Mouse (Mus musculus) hindbrain, embryonic 12.5 days (tissue): ENCODE measurements at regions not wholly inside any gene's neighbourhood (a gene's known extent, or its start where the extent isn't known, plus 50 kb on each side); places are given as distances from the start of the nearest gene placed in this dataset.

Experiments used
- ATAC-seq: fragments of 200-750 bp; cut with Nextera tagmentation; 2 replicates; pipeline ENCODE4 v1.8.0; 2017; ENCODE audit warnings: moderate TSS enrichment; ENCODE audit not compliant: low FRiP score
- H3K27ac ChIP-seq: fragments of 300-500 bp; sonication (generic); 2 replicates; pipeline ENCODE4 v1.5.1; 2016; ENCODE audit warnings: mild to moderate bottlenecking
- H3K27me3 ChIP-seq: fragments of 300-500 bp; sonication (generic); 2 replicates; pipeline ENCODE4 v1.6.1; 2016; ENCODE audit warnings: mild to moderate bottlenecking
- H3K36me3 ChIP-seq: fragments of 300-500 bp; sonication (generic); 2 replicates; pipeline ENCODE4 v1.6.1; 2016; ENCODE audit warnings: mild to moderate bottlenecking
- H3K4me1 ChIP-seq: fragments of 300-500 bp; sonication (generic); 2 replicates; pipeline ENCODE4 v1.6.1; 2016
- H3K4me2 ChIP-seq: fragments of 300-500 bp; sonication (generic); replicated peaks from 2 replicates; pipeline ENCODE4 v1.6.1; 2016; ENCODE audit warnings: mild to moderate bottlenecking
- H3K4me3 ChIP-seq: fragments of 300-500 bp; sonication (generic); 2 replicates; pipeline ENCODE4 v1.5.1; 2016; ENCODE audit warnings: mild to moderate bottlenecking
- H3K9ac ChIP-seq: fragments of 300-500 bp; sonication (generic); 2 replicates; pipeline ENCODE4 v1.6.1; 2016; ENCODE audit warnings: mild to moderate bottlenecking, moderate library complexity
- H3K9me3 ChIP-seq: fragments of 300-500 bp; sonication (generic); replicated peaks from 2 replicates; pipeline ENCODE4 v1.6.1; 2016; ENCODE audit warnings: mild to moderate bottlenecking
- WGBS: fragments of 180-500 bp; shearing (Covaris S2); methylation state at CpG from one replicate; pipeline ENCODE4 v1.1.7; 2016; 5-methylcytosine and 5-hydroxymethylcytosine counted together

DNA sequence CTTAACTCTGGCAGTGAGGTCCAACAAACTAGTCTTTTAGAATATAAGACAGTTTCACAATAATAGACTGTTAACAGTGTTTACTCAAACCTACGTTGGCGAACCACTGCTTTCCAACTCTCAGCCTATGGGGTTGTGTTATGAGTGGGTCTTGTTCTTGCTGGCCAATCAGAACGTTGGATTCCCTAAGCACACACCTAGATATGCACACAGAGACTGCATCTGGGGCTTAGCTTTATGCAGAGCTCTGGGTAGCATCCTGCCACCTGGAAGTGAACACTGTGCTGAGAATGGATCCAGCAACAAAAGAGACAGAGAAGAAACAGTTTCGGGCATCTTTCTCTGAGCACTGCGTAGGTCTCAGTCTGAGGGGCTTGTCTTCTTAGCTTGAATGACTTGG is 158.0 kb upstream of the N4bp1 start:
- Histone ChIP-seq H3K4me3 (no peak overlapping the region), H3K27ac (no peak overlapping the region), H3K4me2 (no peak overlapping the region), H3K4me1 (peaks cover 8% of the 10 kb centered on the region), H3K9me3 (no peaks in the 10 kb centered on the region), H3K9ac (no peak overlapping the region), H3K36me3 (no peaks in the 10 kb centered on the region), H3K27me3 (peaks cover under 1% of the 10 kb centered on the region)
- 80% methylated on average over 5 of the region's 5 CpGs for WGBS
- ATAC-seq: no peak

DNA sequence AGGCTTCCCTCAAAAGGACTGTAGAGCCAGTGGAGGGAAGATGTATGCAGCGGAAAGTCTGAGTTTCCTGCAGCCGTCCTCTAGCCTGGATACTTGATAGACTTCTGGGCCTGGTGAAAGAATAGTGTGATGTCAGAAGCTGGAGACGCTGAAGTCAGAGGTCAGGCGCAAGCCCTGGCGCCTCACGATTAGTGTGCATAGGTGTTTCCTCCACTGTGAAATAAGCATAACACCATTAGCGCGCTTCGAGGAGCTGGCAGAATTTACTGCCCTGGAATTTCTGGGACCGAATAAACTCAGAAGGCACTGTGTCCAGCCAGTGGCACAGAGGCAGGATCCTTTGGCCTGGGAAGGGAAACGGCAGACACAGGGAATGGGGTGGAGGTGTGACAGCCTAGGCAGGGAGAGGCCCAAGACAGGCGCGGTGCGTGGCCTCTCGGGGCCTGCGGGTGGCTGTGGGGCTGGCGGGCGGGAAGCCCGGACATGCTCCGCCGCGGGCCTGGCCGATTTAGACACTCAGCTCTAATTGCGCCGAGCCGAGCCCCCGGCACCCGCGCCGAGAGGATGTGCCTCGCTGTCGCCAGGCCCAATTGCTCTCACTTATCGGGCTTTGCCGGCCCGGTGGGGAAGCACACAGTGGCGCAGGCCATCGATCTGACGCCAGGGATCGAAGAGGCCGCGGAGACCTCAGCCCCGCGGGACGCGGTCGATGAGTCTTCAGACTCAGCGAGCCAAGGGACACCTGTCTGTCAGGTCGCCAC is 152.7 kb upstream of the N4bp1 start:
- Histone ChIP-seq H3K9me3 (no peaks in the 10 kb centered on the region), H3K27me3 (peaks cover 8% of the 10 kb centered on the region), H3K9ac (peak overlapping the region; percentile 64), H3K4me1 (peaks cover 14% of the 10 kb centered on the region), H3K4me2 (peak overlapping the region; percentile 93), H3K4me3 (peak overlapping the region; percentile 38), H3K36me3 (no peaks in the 10 kb centered on the region), H3K27ac (0 out of 2 replicates have a peak overlapping the region, but pooled peaks have one; percentile 8)
- peak; percentile 38 for ATAC-seq
- 3% methylated on average over 48 of the region's 48 CpGs for WGBS

DNA sequence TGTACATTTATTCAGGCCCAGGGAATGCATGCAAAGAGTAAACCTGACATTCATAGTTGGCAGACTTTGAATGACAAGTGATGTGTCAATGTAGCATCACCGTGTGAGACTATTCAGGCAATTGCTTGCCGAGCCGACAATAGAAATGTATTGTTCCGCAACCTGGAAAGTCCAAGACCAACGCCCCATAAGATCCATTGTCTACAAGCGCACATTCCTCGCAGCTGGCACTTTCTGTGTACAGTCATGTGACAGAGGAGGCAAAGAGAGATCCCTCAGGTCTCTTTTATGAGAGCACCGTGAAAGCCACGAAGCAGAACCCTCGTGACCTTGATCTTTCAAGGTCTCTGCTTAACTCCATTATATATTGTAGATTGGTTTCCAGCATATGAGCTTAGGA is 150.9 kb upstream of the N4bp1 start:
- no peaks in the 10 kb centered on the region for H3K36me3 ChIP-seq
- WGBS: 74% methylated on average over 10 of the region's 10 CpGs
- H3K9me3 ChIP-seq: no peaks in the 10 kb centered on the region
- peaks cover 14% of the 10 kb centered on the region for H3K4me1 ChIP-seq
- no peak overlapping the region for H3K27ac ChIP-seq
- H3K27me3 ChIP-seq: peaks cover 8% of the 10 kb centered on the region
- no peak overlapping the region for H3K9ac ChIP-seq
- no peak overlapping the region for H3K4me3 ChIP-seq
- H3K4me2 ChIP-seq: no peak overlapping the region
- no peak for ATAC-seq

DNA sequence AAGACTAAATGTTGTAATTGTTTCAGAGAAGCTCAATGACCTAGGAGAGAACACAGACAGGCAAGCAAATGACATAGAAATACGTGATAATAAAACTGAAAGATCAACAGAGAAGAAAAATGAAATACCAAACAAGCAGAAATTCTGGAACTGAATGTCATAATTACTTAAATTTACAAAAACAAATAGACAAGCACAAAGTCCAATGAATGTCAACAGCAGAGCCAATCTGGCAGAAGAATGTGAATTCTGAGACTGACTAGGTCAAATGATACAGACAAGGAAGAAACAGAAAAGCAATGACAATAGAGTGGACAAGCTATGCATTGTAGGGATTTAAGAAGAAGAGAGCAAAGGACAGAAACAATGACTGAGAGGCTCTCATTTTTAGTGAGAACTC is 143.1 kb upstream of the N4bp1 start:
- no peak overlapping the region for H3K27ac ChIP-seq
- no peaks in the 10 kb centered on the region for H3K9me3 ChIP-seq
- no peaks in the 10 kb centered on the region for H3K4me1 ChIP-seq
- no peak overlapping the region for H3K9ac ChIP-seq
- ATAC-seq: no peak
- H3K27me3 ChIP-seq: no peaks in the 10 kb centered on the region
- WGBS: 74% methylated on average over 1 of the region's 1 CpGs
- no peak overlapping the region for H3K4me2 ChIP-seq
- H3K4me3 ChIP-seq: no peak overlapping the region
- no peaks in the 10 kb centered on the region for H3K36me3 ChIP-seq

DNA sequence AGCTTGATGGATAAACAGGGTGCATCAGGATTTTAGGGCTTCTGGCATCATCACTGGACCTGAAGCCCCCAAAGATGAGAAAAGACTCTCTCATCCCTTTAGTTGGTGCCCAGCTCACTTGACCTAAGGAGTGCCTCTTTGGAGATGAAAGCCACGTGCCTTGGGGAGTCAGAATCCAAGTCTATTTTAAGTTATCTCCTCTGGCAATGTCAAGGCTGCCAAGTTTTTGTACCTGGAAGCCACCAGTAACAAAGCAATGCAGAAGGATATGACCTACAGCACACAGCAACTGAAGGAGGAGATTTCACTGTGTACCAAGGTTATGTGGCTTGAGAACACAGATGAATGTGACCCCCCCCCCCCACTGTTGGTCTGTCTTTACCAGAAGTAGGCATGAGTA is 140.9 kb upstream of the N4bp1 start:
- no peak overlapping the region for H3K9ac ChIP-seq
- H3K9me3 ChIP-seq: 0 out of 2 replicates have a peak, but pooled peaks cover under 1% of the 10 kb centered on the region
- WGBS: 66% methylated on average over 1 of the region's 1 CpGs
- H3K4me3 ChIP-seq: no peak overlapping the region
- no peaks in the 10 kb centered on the region for H3K4me1 ChIP-seq
- H3K27me3 ChIP-seq: no peaks in the 10 kb centered on the region
- ATAC-seq: no peak
- no peaks in the 10 kb centered on the region for H3K36me3 ChIP-seq
- H3K4me2 ChIP-seq: no peak overlapping the region
- H3K27ac ChIP-seq: no peak overlapping the region

DNA sequence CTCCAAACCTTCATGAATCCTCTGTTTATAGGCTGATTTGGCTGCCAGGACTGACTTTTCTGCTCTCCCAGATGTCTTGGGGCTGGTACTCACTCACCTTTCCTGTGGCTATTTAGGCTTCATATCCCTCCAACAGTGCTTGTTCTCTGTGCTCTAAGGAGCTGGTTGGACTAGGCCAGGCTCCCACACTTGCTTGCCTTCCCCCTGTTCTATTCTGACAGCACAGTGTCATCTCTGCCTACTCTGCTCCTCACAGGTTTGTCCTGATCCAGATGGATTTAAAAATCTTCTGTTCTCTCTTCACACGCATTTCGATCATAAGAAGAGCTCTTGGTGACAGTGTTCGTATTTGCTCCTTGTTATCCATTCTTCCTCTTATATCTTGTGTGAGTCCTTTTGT is 134.7 kb upstream of the N4bp1 start:
- Histone ChIP-seq H3K9me3 (0 out of 2 replicates have a peak, but pooled peaks cover 3% of the 10 kb centered on the region), H3K4me3 (no peak overlapping the region), H3K4me1 (no peaks in the 10 kb centered on the region), H3K36me3 (no peaks in the 10 kb centered on the region), H3K9ac (no peak overlapping the region), H3K27ac (no peak overlapping the region), H3K27me3 (no peaks in the 10 kb centered on the region), H3K4me2 (no peak overlapping the region)
- WGBS: 90% methylated on average over 3 of the region's 3 CpGs
- ATAC-seq: no peak

DNA sequence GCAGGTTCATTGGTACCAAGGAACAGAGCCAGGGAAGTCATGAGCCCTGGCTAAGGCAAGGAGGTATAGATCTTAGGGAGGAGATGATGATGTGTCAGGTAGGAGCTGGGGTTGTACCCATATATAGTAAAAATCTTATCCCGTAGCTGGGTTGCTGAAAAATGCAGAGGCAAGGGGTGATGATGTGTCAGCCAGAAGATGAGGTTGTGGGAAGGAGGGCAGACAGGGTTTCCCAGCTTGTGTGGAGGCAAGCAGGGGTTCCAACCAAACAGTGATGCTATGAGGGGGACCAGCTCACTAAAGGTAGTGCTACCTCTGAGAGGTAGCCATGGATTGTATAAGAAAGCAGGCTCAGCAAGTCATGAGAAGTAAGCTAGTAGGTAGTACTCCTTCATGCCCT is 90.5 kb upstream of the N4bp1 start:
- WGBS: 96% methylated on average over 1 of the region's 1 CpGs
- H3K27me3 ChIP-seq: no peaks in the 10 kb centered on the region
- ATAC-seq: no peak
- H3K4me1 ChIP-seq: no peaks in the 10 kb centered on the region
- H3K9me3 ChIP-seq: no peaks in the 10 kb centered on the region
- no peak overlapping the region for H3K4me2 ChIP-seq
- no peaks in the 10 kb centered on the region for H3K36me3 ChIP-seq
- no peak overlapping the region for H3K4me3 ChIP-seq
- no peak overlapping the region for H3K9ac ChIP-seq
- no peak overlapping the region for H3K27ac ChIP-seq

DNA sequence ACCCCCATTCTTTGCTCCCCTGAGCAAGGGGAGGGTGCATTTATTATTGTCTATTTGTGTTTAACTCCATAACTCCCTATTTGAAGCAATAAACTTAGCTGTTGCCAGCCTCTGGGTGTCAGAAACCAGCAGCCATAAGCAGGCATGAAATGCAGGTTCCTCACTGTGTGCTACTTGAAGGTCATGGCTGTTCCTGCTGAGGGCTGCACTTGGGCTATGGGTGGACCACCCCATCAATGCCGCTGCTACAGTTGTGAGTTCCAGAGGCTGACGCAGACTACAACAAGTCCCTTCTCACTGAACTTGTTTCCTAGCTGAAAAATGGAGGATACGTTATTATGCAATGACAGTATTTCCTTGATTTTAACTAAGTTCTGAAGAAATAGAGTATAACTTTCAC is 86.7 kb upstream of the N4bp1 start:
- Histone ChIP-seq H3K36me3 (no peaks in the 10 kb centered on the region), H3K27ac (no peak overlapping the region), H3K4me3 (no peak overlapping the region), H3K27me3 (no peaks in the 10 kb centered on the region), H3K4me2 (no peak overlapping the region), H3K9me3 (no peaks in the 10 kb centered on the region; the same call in 1 of the 2 replicates), H3K4me1 (peaks cover 3% of the 10 kb centered on the region; the same call in 1 of the 2 replicates), H3K9ac (no peak overlapping the region)
- ATAC-seq: no peak
- 92% methylated on average over 3 of the region's 3 CpGs for WGBS

DNA sequence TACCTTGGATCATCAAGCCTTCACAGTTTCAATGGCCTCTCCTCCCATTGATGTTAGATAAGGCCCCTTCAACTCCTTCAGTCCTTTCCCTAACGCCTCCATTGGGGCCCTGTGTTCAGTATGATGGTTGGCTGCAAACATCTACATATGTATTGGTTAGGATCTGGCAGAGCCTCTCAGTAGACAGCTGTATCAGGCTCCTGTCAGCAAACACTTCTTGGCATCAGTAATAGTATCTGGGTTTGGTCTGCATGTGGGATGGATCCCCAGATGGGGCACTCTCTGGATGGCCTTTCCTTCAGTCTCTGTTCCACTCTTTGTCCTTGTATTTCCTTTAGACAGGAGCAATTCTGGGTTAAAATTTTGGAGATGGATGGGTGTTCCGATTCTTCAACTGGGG is 84.0 kb upstream of the N4bp1 start:
- Histone ChIP-seq H3K4me2 (no peak overlapping the region), H3K27me3 (no peaks in the 10 kb centered on the region), H3K4me1 (peaks cover 3% of the 10 kb centered on the region; the same call in 1 of the 2 replicates), H3K36me3 (no peaks in the 10 kb centered on the region), H3K9ac (no peak overlapping the region), H3K4me3 (no peak overlapping the region), H3K9me3 (no peaks in the 10 kb centered on the region; the same call in 1 of the 2 replicates), H3K27ac (no peak overlapping the region)
- ATAC-seq: no peak
- 87% methylated on average over 2 of the region's 2 CpGs for WGBS

DNA sequence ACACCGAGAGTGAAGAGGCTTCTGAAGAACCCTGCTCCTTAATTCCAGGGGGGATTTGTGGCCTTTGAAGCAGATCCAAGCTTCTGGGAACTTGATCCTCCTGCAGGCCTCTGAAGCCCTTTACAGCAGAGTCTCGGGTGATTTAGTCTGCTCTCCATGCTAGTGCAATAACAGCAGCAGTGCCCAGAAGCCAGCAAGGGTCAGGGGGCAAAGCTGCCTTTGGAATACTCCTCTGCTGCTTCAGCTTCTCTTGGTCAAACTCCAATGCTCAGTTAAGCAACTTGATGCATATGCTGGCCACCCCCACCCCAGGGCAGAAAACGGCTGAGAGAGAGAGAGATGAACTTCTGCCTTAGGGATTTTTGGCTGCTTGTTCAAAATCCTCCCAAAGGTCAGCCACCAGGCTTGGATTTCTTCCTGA is 82.8 kb upstream of the N4bp1 start:
- H3K4me1 ChIP-seq: peaks cover 3% of the 10 kb centered on the region; the same call in 1 of the 2 replicates
- no peaks in the 10 kb centered on the region; the same call in 1 of the 2 replicates for H3K9me3 ChIP-seq
- no peaks in the 10 kb centered on the region for H3K27me3 ChIP-seq
- WGBS: 44% methylated on average over 3 of the region's 3 CpGs
- H3K4me3 ChIP-seq: no peak overlapping the region
- no peak for ATAC-seq
- no peak overlapping the region for H3K4me2 ChIP-seq
- H3K9ac ChIP-seq: no peak overlapping the region
- H3K36me3 ChIP-seq: no peaks in the 10 kb centered on the region
- H3K27ac ChIP-seq: no peak overlapping the region

DNA sequence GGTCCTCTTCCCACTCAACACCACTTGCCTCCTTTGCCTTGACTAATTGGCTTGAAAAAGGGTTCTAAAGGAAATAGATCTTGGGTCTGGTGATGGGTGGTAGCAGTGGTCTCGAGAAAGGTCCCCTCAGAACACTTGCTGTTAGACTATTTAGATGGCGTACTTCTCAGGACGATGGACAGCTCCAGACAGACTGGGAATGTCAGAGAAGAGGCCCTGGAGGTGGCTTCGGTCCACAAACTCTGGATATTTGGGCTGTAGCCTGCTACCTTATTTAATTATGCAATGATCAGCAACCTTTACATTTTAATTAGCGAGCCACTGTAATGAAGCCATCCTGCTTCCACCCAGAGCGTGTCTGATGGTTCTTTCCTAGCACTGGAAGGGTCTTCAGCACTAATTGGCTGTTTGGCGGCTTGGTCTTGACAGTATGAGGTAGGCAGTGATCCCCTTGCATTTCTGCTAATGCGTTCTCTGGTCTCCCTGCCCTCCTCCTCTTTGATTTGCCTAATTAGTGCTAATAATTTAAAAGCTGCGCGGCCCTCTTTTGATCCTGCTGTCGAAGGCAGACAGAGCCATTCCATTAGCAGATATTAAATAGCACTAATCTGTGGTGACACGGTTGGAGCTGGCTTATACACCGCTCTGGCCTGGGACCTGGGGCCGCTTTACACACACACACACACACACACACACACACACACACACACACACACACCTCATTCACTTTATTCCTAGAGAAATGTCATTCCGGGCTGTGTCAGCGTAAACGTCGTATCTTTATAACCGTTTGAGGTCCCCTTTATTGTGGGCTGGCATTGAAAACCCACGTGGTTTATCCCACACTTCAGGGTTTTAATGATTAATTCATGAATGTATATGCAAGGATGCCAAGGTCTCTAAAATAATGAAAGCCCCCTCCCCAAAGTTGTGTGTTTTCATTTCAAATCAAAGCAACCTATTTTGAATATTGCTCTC is 76.4 kb upstream of the N4bp1 start:
- H3K4me3 ChIP-seq: no peak overlapping the region
- H3K4me2 ChIP-seq: no peak overlapping the region
- no peaks in the 10 kb centered on the region for H3K27me3 ChIP-seq
- peaks cover 7% of the 10 kb centered on the region; the same call in 1 of the 2 replicates for H3K4me1 ChIP-seq
- WGBS: 56% methylated on average over 20 of the region's 20 CpGs
- H3K36me3 ChIP-seq: no peaks in the 10 kb centered on the region
- H3K27ac ChIP-seq: no peak overlapping the region
- H3K9me3 ChIP-seq: no peaks in the 10 kb centered on the region
- ATAC-seq: peak; percentile 92
- no peak overlapping the region for H3K9ac ChIP-seq
